Mouse (Mus musculus) right cerebral cortex, postnatal 36 days (tissue): ENCODE measurements around the gene Gm20911.
"Not testable (repeated sequence)": the region's sequence is repeated elsewhere in the genome, so short reads cannot be mapped to it uniquely, and the experiment has no call there.

Experiments used
- DNase-seq, 2 experiments: peaks; one replicate each; pipeline ENCODE4 v3.0.0; 2022; ENCODE audit warnings: low spot score in 2 of 2, mixed read lengths in 1 of 2

The Gm20911 gene

GRCm38 (mm10) chrY:81457707-81458106, at the start of gene Gm20911:
Gene Gm20911, plus strand, starts transcription at chrY:81458007.
- not testable (repeated sequence) for DNase-seq
